Mouse (Mus musculus): ENCODE results near the gene Klhdc2. TPM values are rescaled to one million over a fixed set of nuclear protein-coding genes. Genes with fewer than 3 reads are reported as not detected.

Klhdc2 gene
- polyA plus RNA-seq (2012; rRNA removed; ENCODE audit: low replicate concordance), result 16.5 and 24.0 TPM in 2 replicates

GRCm38 (mm10) chr12:69296511-69297410, at the start of gene Klhdc2:
Gene Klhdc2, plus strand, starts transcription at chr12:69296681.

GRCm38 (mm10) chr12:69356546-69357299, 60.2 kb downstream of the Klhdc2 start, which contains the start of gene Nemf:
Gene Nemf, minus strand, starts transcription at chr12:69357165.

Other genes starting within 250 kb of the Klhdc2 start
- 981 and 1,371 TPM in 2 replicates for gene Rps29, start 137.5 kb upstream of the Klhdc2 start, polyA plus RNA-seq (2012; rRNA removed; ENCODE audit: low replicate concordance)
- gene Lrr1, start 127.9 kb upstream of the Klhdc2 start, polyA plus RNA-seq (2012; rRNA removed; ENCODE audit: low replicate concordance), result 0.32 and 0.79 TPM in 2 replicates
- gene Rpl36al, start 112.6 kb upstream of the Klhdc2 start, polyA plus RNA-seq (2012; rRNA removed; ENCODE audit: low replicate concordance), result 17.2 and 19.6 TPM in 2 replicates
- 16.2 and 19.1 TPM in 2 replicates for gene Mgat2, start 112.5 kb upstream of the Klhdc2 start, polyA plus RNA-seq (2012; rRNA removed; ENCODE audit: low replicate concordance)
- 1.3 and 3.2 TPM in 2 replicates for gene Gm49383, start 99.6 kb upstream of the Klhdc2 start, polyA plus RNA-seq (2012; rRNA removed; ENCODE audit: low replicate concordance)
- gene Dnaaf2, start 98.3 kb upstream of the Klhdc2 start, polyA plus RNA-seq (2012; rRNA removed; ENCODE audit: low replicate concordance), result 0.50 and 0.89 TPM in 2 replicates
- not detected in 2 replicates for gene Gm49384, start 92.4 kb upstream of the Klhdc2 start, polyA plus RNA-seq (2012; rRNA removed; ENCODE audit: low replicate concordance)
- 1.7 and 2.1 TPM in 2 replicates for gene Pole2, start 68.5 kb upstream of the Klhdc2 start, polyA plus RNA-seq (2012; rRNA removed; ENCODE audit: low replicate concordance)
- 0.14 and 0.18 TPM in 2 replicates for gene Klhdc1, start 55.5 kb upstream of the Klhdc2 start, polyA plus RNA-seq (2012; rRNA removed; ENCODE audit: low replicate concordance)
- 0.27 and 0.35 TPM in 2 replicates for gene Nemf, start 60.5 kb downstream of the Klhdc2 start, polyA plus RNA-seq (2012; rRNA removed; ENCODE audit: low replicate concordance)
- 212 and 660 TPM in 2 replicates for gene Arf6, start 75.5 kb downstream of the Klhdc2 start, polyA plus RNA-seq (2012; rRNA removed; ENCODE audit: low replicate concordance)
- 3.3 and 5.5 TPM in 2 replicates for gene Gm9887, start 75.8 kb downstream of the Klhdc2 start, polyA plus RNA-seq (2012; rRNA removed; ENCODE audit: low replicate concordance)